Mouse (Mus musculus) brain, embryonic 14.5 days (tissue): Measurements from ENCODE around the gene Nop9. TPM values are rescaled to one million over a fixed set of nuclear protein-coding genes. Genes with fewer than 3 reads are reported as not detected.

ENCODE experiments used
- DNase-seq: peaks from one replicate; pipeline ENCODE4 v3.0.0-alpha.2; 2011; ENCODE audit warnings: low read depth
- CTCF ChIP-seq: fragments of 200-500 bp; IDR thresholded peaks from 2 replicates; pipeline ENCODE4 v1.5.1; 2012; ENCODE audit warnings: inconsistent platforms, mild to moderate bottlenecking, moderate library complexity, borderline replicate concordance; ENCODE audit not compliant: insufficient read depth, insufficient read length; ENCODE audit errors: extremely low read depth
- POLR2A ChIP-seq: fragments of 200-500 bp; IDR thresholded peaks from 2 replicates; pipeline ENCODE4 v1.6.1; 2012; ENCODE audit warnings: mild to moderate bottlenecking, inconsistent platforms, borderline replicate concordance; ENCODE audit not compliant: poor library complexity, insufficient read depth, insufficient read length, severe bottlenecking; ENCODE audit errors: extremely low read depth
- polyA plus RNA-seq: library from polyadenylated mRNA; depleted of rRNA; stranded (reverse); fragments of >200 nt; gene quantifications from 2 replicates; pipeline ENCODE4 v1.2.3, GENCODE M21; 2012

The Nop9 gene
- polyA plus RNA-seq, 1 experiment: 24.6 TPM

GRCm38 (mm10) chr14:55765696-55766095 is 20.2 kb downstream of the Nop9 start, which contains the start of gene Ltb4r1:
Ltb4r1 (plus strand) TSS chr14:55765962.
- no peak for DNase-seq
- no peak for TF ChIP-seq POLR2A
- no peak for TF ChIP-seq CTCF

- TF ChIP-seq CTCF: peak; percentile 43; the same call in 1 of the 2 replicates
- no peak for TF ChIP-seq POLR2A
- DNase-seq: peak; percentile 64
Measured at GRCm38 (mm10) chr14:55767519-55768414, 22.3 kb downstream of the Nop9 start.

GRCm38 (mm10) chr14:55768555-55768954 is 23.1 kb downstream of the Nop9 start:
- no peak for DNase-seq
- TF ChIP-seq CTCF: no peak
- no peak for TF ChIP-seq POLR2A

- TF ChIP-seq CTCF: no peak
- TF ChIP-seq POLR2A: no peak
- no peak for DNase-seq
Measured at GRCm38 (mm10) chr14:55769087-55769703, 23.7 kb downstream of the Nop9 start.

- no peak for DNase-seq
- no peak for TF ChIP-seq POLR2A
- no peak for TF ChIP-seq CTCF
Measured at GRCm38 (mm10) chr14:55776711-55777110, 31.2 kb downstream of the Nop9 start.

GRCm38 (mm10) chr14:55777176-55777575 is 31.7 kb downstream of the Nop9 start:
- DNase-seq: no peak
- TF ChIP-seq POLR2A (no peak), CTCF (no peak)

GRCm38 (mm10) chr14:55777806-55778205 is 32.3 kb downstream of the Nop9 start:
- TF ChIP-seq CTCF (no peak), POLR2A (no peak)
- no peak for DNase-seq

- TF ChIP-seq CTCF (no peak), POLR2A (no peak)
- DNase-seq: no peak
Measured at GRCm38 (mm10) chr14:55778686-55779085, 33.2 kb downstream of the Nop9 start.

GRCm38 (mm10) chr14:55779656-55780055 is 34.2 kb downstream of the Nop9 start:
- DNase-seq: no peak

GRCm38 (mm10) chr14:55780736-55781135 is 35.2 kb downstream of the Nop9 start:
- no peak for DNase-seq
- TF ChIP-seq POLR2A (no peak), CTCF (no peak)

More at GRCm38 (mm10) chr14:55779656-55780055, 34.2 kb downstream of the Nop9 start:
- TF ChIP-seq CTCF: no peak

- DNase-seq: peak; percentile 90
- TF ChIP-seq CTCF (peak; percentile 96), POLR2A (no peak)
Measured at GRCm38 (mm10) chr14:55781310-55781709, 35.8 kb downstream of the Nop9 start.
